Mouse (Mus musculus) cerebellum, postnatal 14 days (tissue): Measurements from ENCODE around the gene Urgcp.
A peak's percentile ranks its signal among the peaks of the same experiment; 100 is the strongest.
"Not testable (repeated sequence)": the region's sequence is repeated elsewhere in the genome, so short reads cannot be mapped to it uniquely, and the experiment has no call there.

ENCODE experiments used
- DNase-seq, 2 experiments: peaks; one replicate each; pipeline ENCODE4 v3.0.0; 2021; ENCODE audit warnings: mixed read lengths in 2 of 2

Urgcp gene

GRCm38 (mm10) chr11:5761820-5762632, at the start of gene Urgcp:
Gene Urgcp, minus strand, starts transcription at chr11:5762376.
- DNase-seq: peak; percentile 95 to 96

- not testable (repeated sequence) for DNase-seq
These were observed 47.3 kb upstream of the Urgcp start for GRCm38 (mm10) chr11:5809487-5809886.

GRCm38 (mm10) chr11:5807956-5808355, 45.8 kb upstream of the Urgcp start:
- no peak for DNase-seq

GRCm38 (mm10) chr11:5805711-5806110, 43.5 kb upstream of the Urgcp start:
- DNase-seq: no peak

DNA sequence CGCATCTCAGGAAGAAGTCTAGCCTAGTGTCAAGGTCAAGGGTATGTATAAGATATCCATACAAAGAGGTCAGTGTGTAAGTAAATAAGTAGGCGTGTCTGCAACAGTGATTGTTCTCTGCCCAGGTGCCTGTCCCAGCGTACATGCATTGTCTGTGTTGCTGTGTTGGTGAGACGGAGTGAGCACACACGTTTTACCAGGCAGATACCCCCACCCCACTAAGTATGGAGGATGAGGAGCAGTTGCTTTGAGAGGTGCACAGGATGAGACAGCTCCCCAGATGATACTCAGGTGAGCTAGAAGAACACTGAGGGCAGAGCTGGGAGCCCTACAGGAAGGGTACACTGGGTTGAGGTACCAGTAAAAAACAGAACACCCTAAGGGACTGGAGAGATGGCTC, 42.0 kb upstream of the Urgcp start:
- DNase-seq: no peak

- DNase-seq: peak in 1 of 2 experiments; percentile 23
These were observed 41.4 kb upstream of the Urgcp start, which contains the start of gene Pgam2 for GRCm38 (mm10) chr11:5803551-5803981. Gene Pgam2, minus strand, starts transcription at chr11:5803733.

- no peak for DNase-seq
These were observed 40.5 kb upstream of the Urgcp start for GRCm38 (mm10) chr11:5802457-5803217.

DNA sequence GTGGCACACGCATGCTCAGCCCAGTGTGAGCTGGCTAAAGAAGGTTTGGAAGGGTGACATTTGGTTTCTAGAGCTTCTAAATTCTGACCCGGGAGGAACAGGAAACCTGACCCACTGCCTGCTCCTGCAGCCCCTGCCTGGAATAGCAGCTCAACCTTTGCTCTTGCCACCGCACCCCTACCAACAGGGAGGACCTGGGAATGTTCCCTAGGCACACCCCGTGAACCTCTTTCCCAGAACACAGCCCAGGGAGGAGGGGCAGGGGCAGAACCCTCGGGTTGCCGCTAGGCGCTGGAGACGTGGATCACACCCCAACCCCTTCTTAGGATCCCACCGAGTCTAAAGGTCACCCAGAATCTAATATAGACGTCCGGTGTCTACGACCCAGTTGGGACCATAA, 39.8 kb upstream of the Urgcp start:
- no peak for DNase-seq

- no peak for DNase-seq
These were observed 39.3 kb upstream of the Urgcp start for GRCm38 (mm10) chr11:5801511-5801910.

DNA sequence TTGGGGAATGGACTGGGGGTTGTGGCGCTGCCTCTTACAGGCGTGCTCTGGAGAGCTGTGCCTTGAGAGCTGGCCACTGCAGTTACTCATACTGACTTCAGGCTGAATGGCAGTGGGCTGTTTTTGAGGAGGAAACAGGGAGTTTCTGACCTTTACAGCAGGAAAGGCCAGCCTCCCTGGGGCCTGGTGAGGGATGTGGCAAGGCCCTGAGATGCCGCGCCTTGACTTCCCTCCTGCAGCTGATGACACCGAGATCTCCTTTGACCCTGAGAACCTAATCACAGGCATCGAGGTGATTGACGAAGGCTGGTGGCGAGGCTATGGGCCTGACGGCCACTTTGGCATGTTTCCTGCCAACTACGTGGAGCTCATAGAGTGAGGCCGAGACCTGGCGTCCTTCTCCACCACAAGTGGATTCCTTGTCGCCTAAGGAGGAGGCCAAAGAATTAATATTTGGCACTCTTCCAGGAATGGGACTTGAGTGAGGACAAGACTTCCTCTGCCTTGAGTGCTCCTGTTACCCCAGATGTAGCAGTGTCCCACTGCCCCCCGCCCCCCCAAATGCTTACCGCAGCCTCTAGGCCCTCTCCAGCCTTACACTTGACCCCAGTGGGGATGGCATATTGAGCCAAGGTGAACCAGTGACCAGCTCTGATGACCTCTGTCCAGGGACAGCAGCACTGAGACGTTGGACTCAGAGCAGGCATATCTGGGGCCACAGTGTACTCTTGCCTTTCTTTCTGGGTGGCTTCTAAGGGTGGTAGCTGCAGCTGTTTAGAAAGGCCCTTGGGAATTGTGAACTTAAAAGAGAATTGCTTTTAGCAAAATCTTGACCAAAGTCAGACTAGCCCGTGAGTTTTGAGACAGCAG, 37.7 kb upstream of the Urgcp start:
- DNase-seq: no peak

DNA sequence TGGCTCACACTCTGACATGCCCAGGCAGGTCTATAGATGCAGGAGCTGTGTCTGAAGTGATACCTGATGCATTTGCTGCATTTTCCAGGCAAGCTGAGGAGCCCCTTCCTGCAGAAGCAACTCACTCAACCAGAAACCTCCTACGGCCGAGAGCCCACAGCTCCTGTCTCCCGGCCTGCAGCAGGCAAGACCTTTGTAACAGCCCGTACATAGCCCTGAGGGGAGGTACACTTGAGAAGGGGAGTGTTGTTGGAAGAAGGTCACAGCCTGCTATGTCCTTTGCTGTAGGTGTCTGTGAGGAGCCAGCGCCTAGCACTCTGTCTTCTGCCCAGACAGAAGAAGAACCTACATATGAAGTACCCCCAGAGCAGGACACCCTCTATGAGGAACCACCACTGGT, 35.8 kb upstream of the Urgcp start:
- no peak for DNase-seq

GRCm38 (mm10) chr11:5797371-5797770, 35.2 kb upstream of the Urgcp start:
- DNase-seq: no peak

DNA sequence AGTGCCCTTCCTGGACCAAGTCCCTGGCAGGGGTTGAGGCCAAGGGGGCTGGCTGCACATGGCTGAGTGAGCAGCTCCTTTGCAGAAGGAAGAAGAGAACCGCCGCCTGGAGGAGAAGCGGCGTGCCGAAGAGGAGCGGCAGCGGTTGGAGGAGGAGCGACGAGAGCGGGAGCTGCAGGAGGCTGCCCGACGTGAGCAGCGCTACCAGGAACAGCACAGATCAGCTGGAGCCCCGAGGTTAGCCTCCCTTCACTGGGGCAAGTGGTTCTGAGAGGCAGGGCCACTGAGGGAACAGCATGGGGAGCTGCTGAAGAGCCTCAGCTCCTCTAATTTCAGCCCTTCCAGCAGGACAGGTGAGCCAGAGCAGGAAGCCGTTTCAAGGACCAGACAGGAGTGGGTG, 34.8 kb upstream of the Urgcp start:
- no peak for DNase-seq

GRCm38 (mm10) chr11:5795706-5796105, 33.5 kb upstream of the Urgcp start:
- DNase-seq: peak; percentile 49 to 60

DNA sequence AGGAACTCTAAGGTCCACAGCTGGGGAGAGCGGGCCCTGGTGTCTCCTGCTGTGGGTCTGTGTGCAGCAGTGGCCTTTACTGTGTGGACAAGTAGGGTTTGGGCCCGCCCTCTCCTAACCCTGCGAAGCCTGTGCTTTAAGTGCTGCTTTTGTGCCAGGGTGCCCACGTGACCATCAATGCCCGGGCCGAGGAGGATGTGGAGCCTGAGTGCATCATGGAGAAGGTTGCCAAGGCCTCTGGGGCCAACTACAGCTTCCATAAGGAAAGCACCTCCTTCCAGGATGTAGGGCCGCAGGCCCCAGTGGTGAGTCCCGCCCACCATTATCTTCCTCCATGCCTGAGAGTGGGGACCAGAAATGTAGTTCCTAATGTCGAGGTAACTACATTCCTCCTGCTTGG, 33.1 kb upstream of the Urgcp start:
- peak in 1 of 2 experiments; percentile 25 for DNase-seq

GRCm38 (mm10) chr11:5790431-5790830, 28.3 kb upstream of the Urgcp start:
- DNase-seq: no peak

DNA sequence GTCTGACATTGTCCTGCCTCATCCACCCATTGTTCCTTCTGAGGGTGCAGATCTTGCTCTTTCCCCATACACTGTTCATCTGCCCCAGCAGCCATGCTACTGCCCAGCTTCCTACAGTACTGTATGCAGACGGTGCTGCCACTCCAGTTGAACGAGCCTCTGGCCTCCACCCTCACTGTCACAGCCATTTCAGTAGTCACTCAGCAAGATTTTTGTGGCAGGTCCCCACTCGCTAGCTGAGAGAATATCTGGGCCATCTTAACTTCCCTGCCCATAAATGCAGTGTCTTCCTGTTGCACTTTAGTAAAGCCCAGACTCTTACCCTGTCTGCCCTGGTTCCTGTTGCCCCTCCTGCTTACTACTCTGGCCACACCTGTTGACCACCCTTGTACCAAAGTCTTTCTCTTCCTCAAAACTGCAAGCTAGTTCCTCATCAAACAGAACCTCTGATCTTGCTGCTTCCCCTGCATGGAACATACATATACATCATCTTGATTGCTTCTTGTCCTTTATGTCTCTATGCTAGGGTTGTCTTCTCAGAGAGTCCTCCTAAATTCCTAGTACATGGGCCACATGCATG, 27.7 kb upstream of the Urgcp start:
- no peak for DNase-seq

- DNase-seq: no peak
These were observed 27.0 kb upstream of the Urgcp start for GRCm38 (mm10) chr11:5789071-5789753.

DNA sequence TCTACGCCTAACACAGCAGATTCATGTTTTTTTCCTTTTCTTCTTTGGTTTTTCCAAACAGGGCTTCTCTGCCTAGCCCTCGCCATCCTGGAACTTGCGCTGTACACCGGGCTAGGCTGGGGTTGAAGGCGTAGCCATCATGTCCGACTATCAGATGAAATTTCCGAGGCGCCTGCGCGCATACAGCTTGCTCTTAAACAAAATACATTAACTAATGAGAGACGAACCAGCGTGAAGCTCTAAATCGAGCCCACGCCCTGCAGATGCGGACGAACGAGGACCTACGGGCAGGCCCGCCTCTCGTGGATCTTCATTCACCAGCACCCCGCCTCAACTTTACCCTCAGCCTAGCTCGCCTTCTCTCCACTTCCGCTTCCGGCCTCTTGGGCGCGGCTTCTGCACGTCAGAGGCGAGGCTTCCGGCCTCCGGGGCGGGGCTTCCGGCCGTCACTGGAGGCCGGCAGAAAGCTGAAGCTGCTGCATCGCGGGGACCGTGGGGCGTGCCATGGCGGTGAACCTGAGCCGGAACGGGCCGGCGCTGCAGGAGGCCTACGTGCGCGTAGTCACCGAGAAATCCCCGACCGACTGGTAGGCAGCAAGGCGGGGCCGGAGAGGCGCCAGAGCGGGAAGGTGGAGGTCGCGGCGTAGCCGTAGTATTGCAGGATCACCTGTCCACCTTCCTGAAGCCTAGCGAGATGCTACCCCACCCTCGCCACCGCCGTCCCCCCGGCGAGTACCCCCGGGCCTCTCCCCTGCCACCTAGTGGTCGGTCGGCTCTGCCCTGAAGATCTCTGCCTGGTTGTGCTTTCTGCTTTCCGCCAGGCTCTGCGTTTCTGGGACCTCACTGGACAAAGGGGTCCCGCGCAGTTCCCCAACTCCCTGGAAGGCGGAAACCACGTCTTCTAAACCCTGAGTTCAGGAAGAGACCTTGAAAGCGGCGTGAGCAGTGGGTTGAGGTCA, 26.2 kb upstream of the Urgcp start, which contains the start of gene Dbnl:
Dbnl (plus strand) TSS at position 433 of the 959 bp plus-strand sequence.
- DNase-seq: peak; percentile 94 to 96

GRCm38 (mm10) chr11:5787671-5788055, 25.5 kb upstream of the Urgcp start:
- DNase-seq: no peak

DNA sequence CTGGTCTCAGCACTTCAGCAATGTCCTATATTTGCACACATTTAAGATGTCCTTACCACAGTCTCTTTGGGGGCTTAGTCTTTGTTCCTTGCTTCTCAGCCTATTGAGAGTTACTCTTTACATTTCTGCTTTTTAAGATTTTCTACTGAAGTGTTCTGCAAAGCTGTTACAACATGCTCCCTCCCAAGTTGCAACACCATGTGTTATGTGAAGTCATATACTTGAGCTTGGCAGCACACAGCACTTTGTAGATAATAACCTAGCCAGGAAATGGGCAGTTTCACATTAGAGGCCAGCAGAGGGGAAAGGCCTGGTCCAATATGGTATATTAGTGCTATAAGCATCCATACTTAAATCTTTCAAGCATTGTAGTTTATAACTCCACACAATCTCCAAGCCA, 23.6 kb upstream of the Urgcp start:
- DNase-seq: no peak
